Mouse (Mus musculus): ENCODE data around the gene Cirbp.

The Cirbp gene

GRCm38 (mm10) chr10:80150226-80151210 is 15.3 kb upstream of the Cirbp start:
- no peak for DNase-seq (ENCODE audit: low spot score)

- peak; percentile 66 for DNase-seq (ENCODE audit: low spot score)
Observed at GRCm38 (mm10) chr10:80151211-80152034, 14.4 kb upstream of the Cirbp start.

GRCm38 (mm10) chr10:80152071-80152872 is 13.5 kb upstream of the Cirbp start:
- peak; percentile 91 for DNase-seq (ENCODE audit: low spot score)

GRCm38 (mm10) chr10:80152873-80153260 is 12.9 kb upstream of the Cirbp start:
- DNase-seq (ENCODE audit: low spot score), result peak; percentile 78

- DNase-seq (ENCODE audit: low spot score), result no peak
Observed at GRCm38 (mm10) chr10:80153713-80154112, 12.1 kb upstream of the Cirbp start.

- no peak for DNase-seq (ENCODE audit: low spot score)
Observed at GRCm38 (mm10) chr10:80154384-80154783, 11.4 kb upstream of the Cirbp start.

- DNase-seq (ENCODE audit: low spot score), result no peak
Observed at GRCm38 (mm10) chr10:80155277-80155676, 10.5 kb upstream of the Cirbp start.

GRCm38 (mm10) chr10:80156002-80156751 is 9.6 kb upstream of the Cirbp start:
- DNase-seq (ENCODE audit: low spot score), result no peak

GRCm38 (mm10) chr10:80156752-80157053 is 9.1 kb upstream of the Cirbp start:
- DNase-seq (ENCODE audit: low spot score), result no peak

- no peak for DNase-seq (ENCODE audit: low spot score)
Observed at GRCm38 (mm10) chr10:80157141-80157929, 8.4 kb upstream of the Cirbp start.

- peak; percentile 70 for DNase-seq (ENCODE audit: low spot score)
Observed at GRCm38 (mm10) chr10:80158307-80158986, 7.3 kb upstream of the Cirbp start.

- no peak for DNase-seq (ENCODE audit: low spot score)
Observed at GRCm38 (mm10) chr10:80159021-80159560, 6.7 kb upstream of the Cirbp start.

GRCm38 (mm10) chr10:80159561-80160454 is 6.0 kb upstream of the Cirbp start:
- DNase-seq (ENCODE audit: low spot score), result peak; percentile 97

GRCm38 (mm10) chr10:80160455-80161371 is 5.1 kb upstream of the Cirbp start:
- peak; percentile 95 for DNase-seq (ENCODE audit: low spot score)

GRCm38 (mm10) chr10:80161522-80162242 is 4.1 kb upstream of the Cirbp start:
- DNase-seq (ENCODE audit: low spot score), result peak; percentile 72

GRCm38 (mm10) chr10:80162243-80162608 is 3.6 kb upstream of the Cirbp start:
- no peak for DNase-seq (ENCODE audit: low spot score)

Measured in adipocyte (in vitro differentiated cells).